Mouse (Mus musculus) layer of hippocampus, postnatal 14 days (tissue): ENCODE results near the gene Ogfod2. TPM values are rescaled to one million over a fixed set of nuclear protein-coding genes. Genes with fewer than 3 reads are reported as not detected.
A peak's percentile ranks its signal among the peaks of the same experiment; 100 is the strongest.

ENCODE experiments used
- DNase-seq, 2 experiments: peaks; one replicate each; pipeline ENCODE4 v3.0.0; 2021 to 2022; ENCODE audit warnings: low spot score in 2 of 2, mixed read lengths in 1 of 2
- total RNA-seq, 2 experiments: library from RNA; stranded (reverse); gene quantifications; 2 replicates each; pipeline ENCODE4 v1.2.3; 2021

Gene Ogfod2
- total RNA-seq, 2 experiments from 2014 or later = 31.9 to 32.4 TPM

DNA sequence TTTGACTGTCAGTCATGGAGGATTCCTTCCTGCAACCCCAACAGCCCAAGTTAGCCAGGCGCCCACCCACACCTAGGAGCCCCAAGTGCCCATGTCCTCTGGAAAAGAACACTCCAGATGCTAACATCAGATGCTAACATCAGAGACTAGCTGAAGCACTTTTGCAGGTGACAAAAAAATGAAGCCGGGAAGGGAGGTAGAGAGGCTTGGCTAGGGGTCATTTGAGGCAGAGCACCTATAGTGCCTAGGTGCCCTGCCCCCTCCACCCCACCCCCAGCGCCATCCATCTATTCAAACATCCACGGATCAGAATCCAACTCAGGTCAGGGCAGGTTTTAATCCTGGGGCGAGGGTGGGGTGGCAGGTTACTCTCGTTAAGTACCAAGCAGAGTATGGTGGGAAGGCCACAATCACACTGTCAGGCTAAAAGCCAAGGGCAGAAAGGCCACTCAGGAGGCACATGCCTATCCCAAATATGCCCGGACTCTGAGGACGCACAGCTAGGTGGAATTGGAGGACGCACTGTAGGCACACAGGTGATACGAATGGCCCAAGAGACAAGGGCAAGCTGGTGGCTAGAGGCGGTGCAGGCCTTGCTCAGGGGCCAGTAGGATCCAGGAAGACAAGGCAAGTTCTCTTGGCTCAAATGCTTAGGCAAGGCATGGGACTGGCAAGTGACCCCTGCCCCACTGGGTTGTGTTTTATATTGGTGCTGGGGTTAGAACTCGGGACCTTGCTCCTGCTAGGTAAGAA is 18.1 kb upstream of the Ogfod2 start:
- DNase-seq = no peak

DNA sequence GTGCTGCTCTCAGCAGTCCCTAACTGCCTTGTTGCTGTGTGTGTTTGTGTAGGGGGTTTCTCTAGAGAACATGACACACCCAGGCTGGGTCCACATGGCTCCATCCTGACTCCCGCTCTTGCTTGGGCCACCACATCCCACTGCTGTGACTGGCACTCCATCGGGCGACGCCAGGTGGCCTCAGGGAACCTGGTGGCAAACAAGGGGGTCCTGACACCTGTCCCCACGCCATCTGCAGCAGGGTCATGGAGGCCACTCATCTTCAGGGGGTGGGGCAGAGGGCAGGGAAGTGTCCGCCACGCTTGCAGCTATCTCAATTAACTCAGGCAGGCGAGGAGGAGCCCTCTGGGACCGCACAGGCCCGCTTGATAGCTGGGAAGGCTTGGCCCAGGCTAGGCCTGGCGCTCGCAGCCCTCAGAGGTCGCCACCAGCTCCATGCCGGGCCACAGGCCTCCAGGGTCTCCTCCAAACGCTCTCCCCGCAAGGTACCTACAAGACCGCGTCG is 17.0 kb upstream of the Ogfod2 start:
- no peak for DNase-seq

DNA sequence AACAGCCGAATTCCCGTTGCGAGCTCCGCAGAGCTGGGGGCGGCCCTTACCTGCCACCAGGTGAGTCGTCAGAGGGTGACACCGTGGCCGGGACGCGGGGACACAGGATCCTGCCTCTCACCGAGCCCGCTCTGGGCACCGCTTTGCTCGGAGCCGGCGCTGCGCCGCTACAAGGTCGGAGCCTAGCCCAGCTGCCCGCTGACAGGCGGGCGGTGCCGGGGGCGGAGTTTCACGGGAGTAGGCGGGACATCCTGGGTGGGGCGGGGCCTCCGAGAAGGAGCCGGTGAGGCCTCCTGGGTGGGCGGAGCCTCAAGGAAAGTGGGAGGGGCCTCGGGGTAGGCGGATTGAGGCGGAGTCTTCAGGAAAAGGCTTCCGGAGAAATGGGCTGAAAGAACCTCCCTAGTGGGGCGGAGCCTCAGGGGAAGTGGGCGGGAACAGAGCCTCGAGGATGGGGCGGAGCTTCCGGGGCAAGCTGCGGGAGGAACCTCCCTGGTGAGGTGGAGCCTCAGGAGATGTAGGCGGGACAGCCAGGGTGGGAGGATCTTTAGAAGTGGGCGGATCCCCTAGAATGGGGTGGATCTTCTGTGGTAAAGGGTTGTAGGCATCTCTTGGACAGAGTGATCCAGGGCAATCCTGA is 16.4 kb upstream of the Ogfod2 start, which contains the start of gene Abcb9:
Gene Abcb9 (minus strand): TSS at position 203 of the 637 bp plus-strand sequence.
- peak; percentile 93 to 97 for DNase-seq

DNA sequence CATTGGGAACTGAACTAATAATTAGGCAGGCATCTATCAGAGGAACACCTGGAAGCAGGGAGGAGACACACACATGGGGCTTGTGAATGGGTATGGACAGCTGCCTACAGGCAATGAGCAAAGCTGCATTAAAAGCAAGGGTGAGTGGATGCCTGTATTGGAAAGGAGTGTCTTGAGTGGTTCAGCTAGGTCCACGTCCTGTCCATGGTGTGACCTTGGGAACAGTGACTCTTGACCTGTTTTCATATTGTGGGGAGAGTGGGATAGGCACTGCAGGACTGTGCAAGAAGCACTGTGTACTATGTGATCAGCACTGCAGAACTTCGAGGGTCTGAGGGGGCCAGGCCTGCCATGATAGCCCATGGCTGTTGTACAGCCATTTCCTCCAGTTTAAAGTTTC is 13.2 kb upstream of the Ogfod2 start:
- no peak for DNase-seq

DNA sequence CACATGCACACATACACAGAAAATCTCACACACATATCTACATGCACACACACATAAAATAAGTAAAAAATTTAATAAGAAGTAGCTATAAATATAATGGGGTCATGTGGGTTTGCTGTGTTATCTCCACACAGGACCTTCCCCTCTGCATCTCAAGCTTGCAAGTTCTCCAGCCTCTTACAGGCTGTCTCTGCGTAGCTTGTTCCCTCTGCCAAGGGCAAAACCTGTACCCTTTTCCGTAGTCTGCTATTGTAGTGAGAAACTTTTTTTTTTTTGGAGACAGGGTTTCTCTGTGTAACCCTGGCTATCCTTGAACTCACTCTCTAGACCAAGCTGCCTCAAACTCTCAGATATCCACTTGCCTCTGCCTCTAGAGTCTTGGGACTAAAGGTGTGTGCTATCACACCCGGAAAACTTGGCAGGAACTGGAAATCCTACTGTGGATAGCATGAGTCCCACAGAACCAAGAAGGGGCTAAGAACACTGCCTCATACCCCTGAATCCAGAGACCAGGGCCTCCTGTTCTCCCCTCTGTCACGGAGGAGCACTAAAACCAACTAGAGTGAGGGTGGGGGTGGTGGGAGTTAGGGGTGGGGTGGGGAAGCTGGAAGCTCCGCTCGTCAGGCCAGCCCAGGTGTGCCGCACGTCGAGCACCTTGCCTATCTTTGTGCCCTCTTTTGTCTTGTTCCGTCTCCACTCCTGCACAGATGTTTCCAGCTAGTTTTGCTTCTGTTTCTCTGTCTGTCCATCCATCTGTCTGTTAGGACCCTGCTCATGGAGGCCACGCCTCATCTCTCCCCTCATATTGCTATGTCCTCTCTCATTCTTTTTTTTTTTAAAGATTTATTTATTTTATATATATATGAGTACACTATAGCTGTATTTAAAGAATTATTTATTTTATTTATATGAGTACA is 11.7 kb upstream of the Ogfod2 start:
- no peak for DNase-seq

DNA sequence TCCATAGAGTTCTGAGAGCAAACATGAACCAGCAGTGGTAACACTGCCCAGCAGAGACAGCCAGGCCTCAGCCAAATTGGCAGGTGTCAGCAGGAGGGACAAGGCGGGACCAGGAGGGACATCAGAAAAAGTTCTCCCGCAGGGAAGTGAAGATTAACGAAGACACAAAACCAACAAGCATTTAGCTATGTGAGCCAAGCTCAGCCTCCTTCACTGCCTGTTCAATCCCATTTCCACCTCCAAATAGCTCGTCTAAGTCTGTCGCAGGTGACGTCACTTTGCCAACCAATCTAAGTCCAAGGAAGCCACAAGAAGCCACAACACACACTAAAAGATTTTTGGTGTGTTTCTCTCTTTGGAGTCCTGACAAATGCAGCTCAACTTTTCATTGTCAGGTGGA is 9.8 kb upstream of the Ogfod2 start:
- DNase-seq = no peak

DNA sequence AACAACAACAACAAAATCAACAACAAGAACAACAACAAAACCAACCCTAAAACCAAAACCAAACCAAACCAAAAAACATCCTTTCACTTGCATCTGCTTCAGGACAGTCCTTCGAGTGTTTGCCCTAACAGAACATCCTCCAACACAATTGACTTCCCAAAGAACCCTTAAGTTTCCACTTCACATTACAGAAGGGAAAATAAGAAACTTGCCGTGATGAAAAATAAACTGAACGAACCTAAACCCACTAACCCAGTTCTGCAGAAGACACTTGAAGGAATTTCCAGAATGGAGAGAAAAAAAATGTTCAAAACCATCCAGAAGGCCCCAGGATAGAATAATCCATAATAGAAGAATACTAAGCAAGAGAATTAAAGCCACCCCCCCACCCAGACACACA is 9.1 kb upstream of the Ogfod2 start:
- no peak for DNase-seq

DNA sequence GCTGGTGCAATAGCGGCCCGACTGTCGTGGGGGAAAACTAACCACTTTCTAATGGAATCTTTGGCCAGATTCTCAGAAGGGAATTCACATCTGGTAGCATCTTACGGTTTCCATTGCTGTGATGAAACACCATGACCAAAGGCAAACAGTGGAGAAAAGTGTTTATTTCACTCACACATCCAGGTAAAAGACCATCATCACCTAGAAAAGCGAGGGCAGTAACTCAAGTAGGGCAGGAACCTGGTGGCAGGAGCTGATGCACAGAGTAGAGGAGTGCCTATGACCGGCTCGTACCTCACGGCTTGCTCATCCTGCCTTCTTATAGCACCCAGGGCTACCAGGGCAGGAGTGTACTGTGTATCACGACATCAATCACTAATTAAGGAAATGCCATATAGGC is 8.5 kb upstream of the Ogfod2 start:
- no peak for DNase-seq

DNA sequence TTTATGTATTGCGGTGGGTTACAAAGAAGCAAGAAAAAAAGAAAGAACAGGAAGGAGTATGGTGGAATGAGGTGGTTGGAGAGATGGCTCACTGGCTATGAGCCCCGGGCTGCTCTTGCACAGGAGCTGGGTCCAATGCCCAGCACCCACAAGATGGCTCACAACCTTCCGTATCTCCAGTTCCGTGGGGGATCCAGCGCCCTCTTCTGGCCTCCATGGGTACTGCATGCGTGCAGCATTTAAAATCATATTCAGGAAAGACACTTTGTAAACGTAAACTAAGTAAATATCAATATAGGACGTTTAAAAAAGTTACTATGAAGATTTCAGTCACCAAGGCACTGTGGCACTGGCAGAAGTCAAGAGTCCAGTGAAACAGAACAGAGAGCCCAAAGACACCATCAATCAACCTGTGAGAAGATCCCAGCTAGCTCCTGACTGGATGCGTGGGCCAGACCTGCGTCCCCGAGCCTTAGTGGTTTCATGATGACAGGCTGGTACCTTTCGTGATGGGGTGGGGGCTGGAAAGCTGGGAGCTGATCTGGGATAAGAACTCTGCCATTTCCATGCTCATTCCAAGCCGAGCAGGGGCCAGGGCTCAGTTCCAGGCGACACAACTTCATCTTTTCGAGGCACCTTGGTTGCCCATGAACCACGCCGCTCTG is 888 bp upstream of the Ogfod2 start:
- DNase-seq = no peak

DNA sequence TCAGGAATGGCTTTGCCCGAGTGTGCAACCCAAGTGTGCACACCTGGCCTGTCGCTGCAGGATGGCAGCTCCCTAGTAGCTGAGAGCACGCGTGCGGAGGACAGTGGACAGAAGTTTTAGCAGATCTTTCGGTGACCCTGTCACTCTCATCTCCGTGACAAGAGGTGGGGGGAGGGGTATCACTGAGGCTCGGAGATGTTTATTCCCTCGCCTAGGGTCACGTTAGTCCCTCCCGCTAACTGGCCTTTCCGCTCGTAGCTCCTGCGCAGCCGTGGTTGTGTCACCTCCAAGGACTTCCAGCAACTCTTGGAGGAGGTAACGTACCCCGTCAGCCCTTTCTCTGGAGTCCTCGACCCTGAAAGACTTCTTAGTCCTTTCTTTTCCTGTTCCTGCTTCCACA is 434 bp downstream of the Ogfod2 start:
- DNase-seq = no peak

DNA sequence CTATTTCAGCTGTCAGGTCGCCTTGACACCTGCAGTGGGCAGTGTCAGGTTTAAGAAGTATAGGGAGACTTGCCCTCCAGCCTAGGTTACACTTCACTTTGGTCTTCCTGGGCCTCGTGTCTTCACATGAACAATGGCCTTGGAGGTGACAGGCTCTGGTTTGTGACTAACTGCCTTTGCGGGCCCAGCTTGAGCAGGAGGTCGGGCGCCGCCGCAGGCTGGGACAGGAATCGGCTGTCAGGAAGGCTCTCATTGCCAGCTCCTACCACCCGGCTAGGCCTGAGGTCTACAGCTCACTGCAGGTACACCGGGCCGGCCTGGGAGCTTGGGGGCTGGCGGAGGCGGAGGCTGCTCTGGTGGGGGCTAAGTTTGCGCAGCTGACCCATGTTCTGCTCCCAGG is 933 bp downstream of the Ogfod2 start:
- DNase-seq = no peak

DNA sequence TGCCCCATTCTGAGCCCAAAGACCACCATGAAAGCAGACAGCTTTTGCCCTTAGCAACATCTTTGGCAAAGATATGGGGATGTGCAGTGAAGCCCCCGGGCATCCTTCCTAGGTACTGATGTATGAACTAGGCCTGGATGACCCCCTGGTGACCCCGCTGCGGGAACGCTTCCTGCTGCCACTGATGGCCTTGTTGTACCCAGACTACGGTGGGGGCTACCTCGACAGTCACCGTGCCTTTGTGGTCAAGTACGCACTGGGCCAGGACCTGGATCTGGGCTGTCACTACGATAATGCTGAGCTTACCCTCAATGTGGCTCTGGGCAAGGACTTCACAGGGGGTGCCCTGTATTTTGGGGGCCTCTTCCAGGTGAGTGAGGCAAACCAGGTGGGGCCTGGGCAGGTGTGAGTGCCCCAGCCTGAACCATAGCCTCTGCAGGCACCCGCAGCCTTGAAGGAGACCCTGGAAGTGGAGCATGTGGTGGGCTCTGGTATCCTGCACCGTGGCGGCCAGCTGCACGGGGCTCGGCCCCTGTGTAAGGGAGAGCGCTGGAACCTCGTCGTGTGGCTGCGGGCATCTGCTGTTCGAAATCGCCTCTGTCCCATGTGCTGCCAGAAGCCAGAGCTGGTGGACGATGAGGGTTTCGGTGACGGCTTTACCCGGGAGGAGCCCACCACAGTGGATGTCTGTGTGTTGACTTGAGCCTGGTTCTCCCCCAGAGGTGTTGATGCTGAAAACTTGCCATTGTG is 2.4 kb downstream of the Ogfod2 start:
- no peak for DNase-seq

DNA sequence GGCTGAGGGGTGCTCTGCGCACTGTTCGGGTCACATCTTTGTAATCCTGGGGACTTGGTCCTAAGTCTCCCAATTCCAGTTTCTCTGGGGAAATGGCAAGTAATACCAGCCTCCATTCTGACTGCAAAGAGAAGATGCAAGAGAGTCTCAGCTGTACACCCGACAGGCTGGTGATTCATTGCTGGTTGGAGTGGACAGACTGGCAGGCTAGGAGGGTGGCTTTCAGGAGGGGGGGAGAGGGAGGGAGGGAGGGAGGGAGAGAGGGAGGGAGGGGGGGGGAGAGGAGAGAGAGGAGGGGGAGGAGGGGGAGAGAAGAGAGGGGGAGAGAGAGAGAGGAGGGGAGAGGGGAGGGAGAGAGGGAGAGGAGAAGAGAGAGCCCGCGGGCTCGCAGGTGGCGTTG is 3.4 kb downstream of the Ogfod2 start:
- DNase-seq = no peak

DNA sequence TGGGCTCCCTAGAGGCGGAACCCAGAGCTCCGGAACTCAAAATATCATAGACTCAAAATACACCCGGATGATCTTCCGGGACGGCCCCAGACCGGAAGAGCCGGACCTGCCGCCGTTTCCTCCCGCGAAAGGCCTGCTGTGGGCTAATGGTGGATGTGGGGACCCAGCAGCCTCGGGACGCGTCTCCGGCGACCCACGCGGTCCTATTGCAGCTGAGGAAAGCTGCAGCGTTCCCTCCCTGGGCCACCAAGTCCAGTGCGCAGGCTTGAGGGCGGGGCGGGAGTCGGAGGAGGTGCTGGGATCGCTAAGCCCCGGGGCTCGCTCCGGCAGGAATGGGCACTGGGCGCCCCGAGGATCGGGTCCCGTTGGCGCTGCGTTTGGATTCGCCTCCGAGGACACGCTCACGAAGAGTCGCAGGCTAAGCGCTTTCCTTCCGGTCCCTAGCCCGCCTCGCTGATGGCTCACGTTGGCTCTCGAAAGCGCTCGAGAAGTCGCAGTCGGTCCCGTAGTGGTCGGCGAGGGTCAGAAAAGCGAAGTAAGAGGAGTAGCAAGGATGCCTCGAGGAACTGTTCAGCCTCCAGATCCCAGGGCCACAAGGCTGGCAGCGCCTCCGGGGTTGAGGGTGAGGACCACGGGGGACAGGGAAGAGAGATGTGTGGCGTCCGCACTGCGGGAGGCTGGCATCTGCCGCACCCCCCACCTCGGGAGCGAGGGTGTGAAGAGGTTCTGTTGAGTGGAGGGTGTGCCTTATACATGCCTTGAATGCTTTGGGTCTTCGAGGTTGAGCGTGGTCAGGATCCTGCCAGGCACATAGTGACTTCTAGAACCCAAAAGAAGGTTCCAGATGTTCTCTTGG is 4.1 kb downstream of the Ogfod2 start, which contains the start of gene Arl6ip4:
Gene Arl6ip4 (plus strand): TSS at position 100 of the 856 bp plus-strand sequence.
- DNase-seq = peak; percentile 79 to 85

DNA sequence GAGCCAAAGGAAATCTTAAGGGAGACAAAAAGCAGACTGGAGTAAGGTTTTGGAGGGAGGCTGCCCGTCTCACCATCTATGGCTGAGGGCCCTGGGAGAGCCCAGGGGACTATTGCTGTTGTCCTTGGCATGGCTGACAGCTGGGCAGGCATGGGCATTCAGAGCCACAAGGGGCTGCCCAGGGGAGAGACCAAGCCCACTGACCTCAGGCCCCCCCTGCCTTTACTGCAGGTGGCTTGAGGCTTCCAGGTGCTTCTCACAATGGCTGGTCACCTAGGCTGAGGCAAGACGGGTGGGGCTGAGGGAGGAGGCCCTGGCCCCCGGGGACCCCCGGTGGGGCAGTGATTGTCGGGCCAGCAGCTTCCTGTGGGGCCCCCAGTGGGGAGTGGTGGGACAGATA is 7.1 kb downstream of the Ogfod2 start:
- DNase-seq = no peak

DNA sequence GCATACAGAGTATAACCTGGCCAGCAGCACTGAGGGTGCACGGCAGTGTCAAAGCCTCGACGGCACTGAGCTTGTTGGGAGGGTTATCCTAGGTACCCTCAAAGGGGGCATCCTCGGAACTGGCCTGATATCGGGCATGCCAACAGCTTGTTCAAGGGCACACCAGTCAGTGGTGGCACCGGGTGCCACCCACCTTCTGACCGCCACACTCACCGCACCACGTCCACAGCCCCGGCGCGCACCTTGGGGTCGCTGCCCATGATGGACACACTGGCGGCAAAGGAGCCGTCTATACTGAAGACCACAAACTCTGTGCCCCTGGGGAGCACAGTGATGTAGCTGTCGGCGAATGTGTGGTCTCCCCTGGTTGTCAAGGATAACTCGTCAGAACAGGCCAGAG is 10.3 kb downstream of the Ogfod2 start:
- DNase-seq = no peak

DNA sequence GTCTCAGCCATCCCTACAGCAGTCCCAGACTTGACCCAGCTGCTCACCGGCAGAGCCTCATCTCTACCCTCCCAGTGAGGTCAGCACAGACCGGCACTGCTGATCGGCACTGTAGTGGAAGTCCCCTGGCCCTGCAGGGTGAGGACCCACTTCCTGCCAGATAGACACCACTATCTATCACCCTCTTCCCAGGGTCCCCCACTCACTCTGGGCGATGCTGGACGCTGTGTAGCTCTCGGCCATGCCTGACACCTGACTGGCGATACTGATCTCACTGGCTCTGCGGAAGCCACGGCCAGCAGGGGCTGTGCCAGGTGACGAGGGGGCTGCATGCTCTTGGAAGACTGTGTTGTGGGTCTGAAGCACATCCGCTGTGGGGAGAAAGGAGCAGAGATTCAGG is 13.0 kb downstream of the Ogfod2 start:
- no peak for DNase-seq

DNA sequence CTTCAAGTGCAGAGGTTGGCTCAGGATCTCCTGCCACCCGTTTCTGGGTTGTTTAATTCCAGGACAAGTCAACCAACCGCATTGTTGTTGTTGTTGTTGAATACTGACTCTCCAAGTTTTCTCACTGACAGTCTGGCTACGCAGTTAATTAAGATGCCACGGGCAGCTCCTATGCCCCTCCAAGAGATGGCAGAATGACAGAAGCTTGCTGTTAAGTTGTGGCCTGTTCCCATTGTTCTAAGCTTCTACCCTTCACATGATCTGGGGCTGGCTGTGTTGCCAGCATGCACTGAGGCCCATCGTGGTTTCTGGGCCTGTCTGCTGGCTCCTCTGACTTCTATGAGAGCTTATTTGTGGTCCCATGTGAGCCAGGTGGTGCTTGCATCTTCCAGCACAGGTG is 22.2 kb downstream of the Ogfod2 start:
- DNase-seq = no peak

DNA sequence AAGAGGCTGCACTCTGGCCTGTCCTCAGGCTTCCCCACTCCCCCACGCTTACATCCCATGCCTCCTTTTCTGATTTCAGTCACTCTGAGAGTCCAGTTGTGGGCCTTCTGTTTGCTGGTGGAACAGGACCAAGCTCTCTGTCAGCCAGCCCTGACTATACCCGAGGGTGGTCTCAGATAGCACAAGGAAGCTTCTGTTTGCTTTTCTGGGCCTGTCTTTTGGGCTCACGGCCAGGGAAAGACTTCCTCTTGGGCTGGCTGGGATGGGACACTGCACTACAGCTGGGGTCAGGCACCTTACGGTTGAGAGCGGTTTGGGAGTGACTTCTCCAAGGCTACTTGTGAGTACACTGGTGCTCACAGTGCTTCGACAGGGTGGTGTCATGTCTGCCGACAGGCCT is 26.0 kb downstream of the Ogfod2 start:
- no peak for DNase-seq
